Comparison of ENCODE assay signal across 8 mouse cellular contexts in the genomic region with DNA sequence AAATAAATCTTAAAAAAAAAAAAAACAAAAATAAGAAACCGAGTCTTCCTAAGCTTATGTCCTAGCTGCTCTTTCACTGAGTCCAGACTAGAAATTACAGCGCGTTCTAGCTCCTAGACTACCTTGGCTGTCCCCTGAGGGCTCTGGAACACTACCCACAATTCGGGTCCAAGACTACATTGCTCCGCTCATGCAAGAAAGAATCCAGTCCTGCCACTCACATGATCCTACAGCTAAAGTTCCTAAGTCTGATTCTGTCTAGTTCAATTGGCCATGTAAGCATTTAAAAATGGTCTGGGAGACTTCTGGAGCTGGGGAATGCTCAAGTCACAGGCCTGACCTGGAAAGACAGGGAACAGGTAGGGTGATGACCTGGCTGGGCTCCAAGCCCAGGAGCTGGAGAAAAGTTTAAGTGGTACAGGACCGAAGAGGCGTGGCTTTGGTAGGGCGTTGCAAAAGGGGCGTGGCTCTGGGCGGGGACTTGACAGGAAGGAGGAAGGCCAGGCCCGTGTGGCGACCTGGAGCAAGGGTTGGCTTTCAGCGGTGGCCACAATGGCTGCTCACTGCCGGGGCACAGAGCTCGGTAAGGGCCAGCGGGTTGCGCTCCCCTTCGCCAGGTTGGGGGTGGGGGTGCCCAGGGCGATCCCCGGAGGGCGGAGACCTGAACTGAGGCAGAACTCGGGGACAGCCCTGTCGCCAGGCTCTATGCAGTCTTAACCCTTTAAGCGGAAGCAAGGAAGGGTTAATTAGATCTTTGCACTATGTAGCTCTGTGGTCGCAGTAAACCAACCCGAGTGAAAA. TPM values are rescaled to one million over a fixed set of nuclear protein-coding genes. Genes with fewer than 3 reads are reported as not detected.
DNase-seq lines count a peak whose midpoint lies in the region; ATAC-seq lines count a peak whose summit lies in the region.

A gene (plus strand): TSS at position 491 of the 801 bp plus-strand sequence.

- DNase-seq in WW6 (ENCODE audit: low read depth, low spot score) = peak; percentile 90
- DNase-seq in cerebellum, postnatal 14 days = peak; percentile 72 to 83
- DNase-seq in gastrocnemius, adult 18-20 months (ENCODE audit: low spot score) = peak; percentile 84
- DNase-seq in left cerebral cortex, postnatal 10 days (ENCODE audit: extremely low spot score in 1 of 2, low spot score in 2 of 2) = peak; percentile 33 to 91
- DNase-seq in right cerebral cortex, postnatal 36 days (ENCODE audit: low spot score in 2 of 2) = peak; percentile 29 to 39
- DNase-seq in yolk sac, embryonic 10.5 days (ENCODE audit: low spot score) = peak; percentile 93

- no peak within 1 kb of the TSS for H3K27ac ChIP-seq in hindbrain, embryonic 15.5 days (replicated peaks)

- H3K4me1 ChIP-seq in hindbrain, embryonic 15.5 days (replicated peaks) = peaks cover 14% of the 10 kb centered on the region

- intact Hi-C loops in left cerebral cortex, postnatal 10 days (cut with DNase I) = no loop called here

- peaks cover 31% of the 10 kb centered on the region for H3K36me3 ChIP-seq in hindbrain, embryonic 15.5 days

- no peaks in the 10 kb centered on the region for H3K27me3 ChIP-seq in hindbrain, embryonic 15.5 days

- peak within 1 kb of the TSS; percentile 86 for H3K4me2 ChIP-seq in hindbrain, embryonic 15.5 days

- H3K4me3 ChIP-seq in hindbrain, embryonic 15.5 days = peak within 1 kb of the TSS; percentile 63

- no peaks in the 10 kb centered on the region for H3K9me3 ChIP-seq in hindbrain, embryonic 15.5 days

- ATAC-seq in hindbrain, embryonic 15.5 days (ENCODE audit: low FRiP score, low read depth) = peak; percentile 81
- ATAC-seq in megakaryocyte-erythroid progenitor cell, adult 5-6 weeks (replicated peaks; ENCODE audit: low FRiP score, low TSS enrichment, poor library complexity, severe bottlenecking) = peak; percentile 94

- WGBS in hindbrain, embryonic 15.5 days = 13% methylated on average over 26 of the region's 26 CpGs

- peak within 1 kb of the TSS; percentile 53 for H3K9ac ChIP-seq in hindbrain, embryonic 15.5 days

RNA-seq across cellular contexts. Expression of the gene that starts here (rescaled TPM):
- 1 to 10 TPM; 6.5 to 7.8 TPM for total RNA-seq in gastrocnemius, adult 18-20 months (2021)
- polyA plus RNA-seq in hindbrain, embryonic 15.5 days (2015; fragmentation: Nextera tagmentation; extraction: Ambion mirVana) = 12.6 and 13.4 TPM in 2 replicates
- total RNA-seq in left cerebral cortex, postnatal 10 days (2021) = 10 to 100 TPM; 10.9 to 13.7 TPM
- total RNA-seq in megakaryocyte-erythroid progenitor cell, adult 5-6 weeks (2014; fragmentation: Nextera tagmentation) = 54.3 and 55.8 TPM in 2 replicates
- total RNA-seq in megakaryocyte-erythroid progenitor cell, adult 5-6 weeks (2017) = 43.0 and 76.5 TPM in 2 replicates

Comparison
In these comparisons a context has a peak if more than half of its experiments do, and no peak if none do; other contexts are left out.
1. DNase-seq: peak in every context shown above with its lines; median percentile 93 in yolk sac, embryonic 10.5 days; 90 in WW6; 84 in gastrocnemius, adult 18-20 months; 78 in cerebellum, postnatal 14 days; 62 in left cerebral cortex, postnatal 10 days; 34 in right cerebral cortex, postnatal 36 days.